Mouse (Mus musculus): ENCODE measurements around the gene Nlrc5.

DNA sequence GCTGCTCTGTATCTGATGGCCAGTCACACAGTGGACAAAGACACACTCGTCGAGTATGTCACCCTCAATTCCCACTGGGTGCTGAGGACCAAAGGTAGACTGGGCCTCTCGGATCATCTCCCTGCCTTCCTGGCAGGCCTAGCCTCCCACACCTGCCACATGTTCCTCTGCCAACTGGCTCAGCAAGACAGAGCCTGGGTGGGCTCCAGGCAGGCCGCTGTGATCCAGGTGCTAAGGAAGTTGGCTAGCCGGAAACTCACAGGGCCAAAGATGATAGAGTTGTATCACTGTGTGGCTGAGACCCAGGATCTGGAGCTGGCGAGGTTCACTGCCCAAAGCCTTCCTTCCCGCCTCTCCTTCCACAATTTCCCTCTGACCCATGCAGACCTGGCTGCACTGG is 42.7 kb downstream of the Nlrc5 start:
- no peak for TF ChIP-seq GATA1 (IDR thresholded peaks at IDR 0.05; ENCODE audit: borderline replicate concordance, low read length)
- TF ChIP-seq FLI1 (IDR thresholded peaks at IDR 0.05; ENCODE audit: low read length), result no peak

Measured in megakaryocyte, embryonic 14.5 days (primary cell).